Mouse (Mus musculus): ENCODE measurements around the gene Dnajc30.

Gene Dnajc30

GRCm38 (mm10) chr5:135109976-135110375 is 46.0 kb downstream of the Dnajc30 start:
- no peak for DNase-seq

GRCm38 (mm10) chr5:135113782-135114181 is 49.8 kb downstream of the Dnajc30 start:
- DNase-seq = no peak

- DNase-seq = no peak
Observed at GRCm38 (mm10) chr5:135115241-135115640, 51.2 kb downstream of the Dnajc30 start.
